Mouse (Mus musculus) forebrain, embryonic 15.5 days (tissue): Measurements from ENCODE around the gene Jmjd1c. TPM values are rescaled to one million over a fixed set of nuclear protein-coding genes. Genes with fewer than 3 reads are reported as not detected.

Source experiments
- ATAC-seq: fragments of 200-750 bp; cut with Nextera tagmentation; replicated peaks from 2 replicates; pipeline ENCODE4 v1.8.0; 2017; ENCODE audit warnings: mild to moderate bottlenecking, moderate TSS enrichment, moderate library complexity
- H3K27ac ChIP-seq: fragments of 300-500 bp; sonication (generic); replicated peaks from 2 replicates; pipeline ENCODE4 v1.5.1; 2015; ENCODE audit warnings: mild to moderate bottlenecking, inconsistent platforms
- H3K27me3 ChIP-seq: fragments of 300-500 bp; sonication (generic); 2 replicates; pipeline ENCODE4 v1.6.1; 2015; ENCODE audit warnings: inconsistent platforms
- H3K36me3 ChIP-seq: fragments of 300-500 bp; sonication (generic); 2 replicates; pipeline ENCODE4 v1.6.1; 2015; ENCODE audit warnings: mild to moderate bottlenecking, inconsistent platforms
- H3K4me1 ChIP-seq: fragments of 300-500 bp; sonication (generic); 2 replicates; pipeline ENCODE4 v1.6.1; 2015; ENCODE audit warnings: inconsistent platforms
- H3K4me2 ChIP-seq: fragments of 300-500 bp; sonication (generic); replicated peaks from 2 replicates; pipeline ENCODE4 v1.6.1; 2015; ENCODE audit warnings: mild to moderate bottlenecking, inconsistent platforms
- H3K4me3 ChIP-seq: fragments of 300-500 bp; sonication (generic); 2 replicates; pipeline ENCODE4 v1.5.1; 2015; ENCODE audit warnings: mild to moderate bottlenecking, inconsistent platforms
- H3K9ac ChIP-seq: fragments of 300-500 bp; sonication (generic); replicated peaks from 2 replicates; pipeline ENCODE4 v1.6.1; 2015; ENCODE audit warnings: mild to moderate bottlenecking, inconsistent platforms
- H3K9me3 ChIP-seq: fragments of 300-500 bp; sonication (generic); 2 replicates; pipeline ENCODE4 v1.6.1; 2016; ENCODE audit warnings: inconsistent platforms
- WGBS: fragments of 180-500 bp; shearing (Covaris S2); methylation state at CpG from one replicate; pipeline ENCODE4 v1.1.7; 2015; ENCODE audit warnings: mixed read lengths; 5-methylcytosine and 5-hydroxymethylcytosine counted together
- polyA plus RNA-seq: library from polyadenylated mRNA; unstranded; fragments of >200 nt; fragmentation: Nextera tagmentation; extraction: Ambion mirVana; gene quantifications from 2 replicates; pipeline ENCODE4 v1.2.1, GENCODE M21; 2015

The Jmjd1c gene
- 64.1 and 65.2 TPM in 2 replicates for polyA plus RNA-seq

DNA sequence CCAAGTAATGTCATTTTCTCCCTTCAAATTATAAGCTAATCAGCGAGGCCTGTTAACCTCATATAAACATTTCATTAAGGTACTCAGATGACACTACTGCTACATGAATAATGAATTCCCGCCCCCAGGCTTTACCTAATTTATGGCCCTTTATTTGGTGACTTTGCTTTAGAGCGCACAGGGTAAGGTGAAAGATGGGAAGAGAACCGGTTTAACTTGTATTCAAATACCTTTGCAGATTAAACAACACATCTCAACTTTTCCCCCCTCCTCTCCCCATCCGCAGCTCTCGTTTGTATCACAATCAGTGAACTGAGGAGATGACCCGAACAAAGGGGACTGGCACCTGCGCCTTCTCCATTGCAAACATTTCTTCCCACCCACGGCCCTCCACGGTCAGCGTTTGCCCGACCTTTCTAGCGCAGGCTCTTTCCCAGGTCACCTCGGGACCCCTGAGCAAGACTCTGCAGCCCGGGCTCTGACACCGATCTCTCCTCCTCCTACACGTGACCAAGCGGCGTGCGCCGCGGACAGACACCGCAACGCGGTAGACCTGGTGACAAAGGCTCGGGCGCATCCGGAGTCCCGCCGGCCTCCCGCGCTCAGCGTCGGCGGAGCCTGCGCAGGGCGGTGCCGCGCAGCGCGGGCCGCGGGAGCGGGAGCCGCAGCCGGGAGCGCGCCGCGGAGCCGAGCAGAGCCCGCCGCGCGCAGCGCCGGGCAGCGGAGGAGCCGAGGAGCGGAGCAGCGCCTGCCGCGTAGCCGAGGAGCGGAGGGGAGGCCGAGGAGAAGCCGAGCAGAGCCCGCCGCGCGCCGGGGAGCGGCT is at the start of gene Jmjd1c:
Jmjd1c (plus strand) TSS at position 328 of the 823 bp plus-strand sequence.
- Histone ChIP-seq H3K9me3 (no peaks in the 10 kb centered on the region), H3K4me3 (peak within 1 kb of the TSS; percentile 99), H3K4me2 (peak within 1 kb of the TSS; percentile 72), H3K27me3 (no peaks in the 10 kb centered on the region), H3K27ac (peak within 1 kb of the TSS; percentile 100), H3K4me1 (peaks cover 46% of the 10 kb centered on the region), H3K36me3 (no peaks in the 10 kb centered on the region), H3K9ac (peak within 1 kb of the TSS; percentile 96)
- peak; percentile 92 for ATAC-seq
- WGBS, result under 1% methylated on average over 71 of the region's 73 CpGs

- H3K27ac ChIP-seq, result peak overlapping the region; percentile 60
- H3K4me1 ChIP-seq, result peaks cover 25% of the 10 kb centered on the region
- H3K4me2 ChIP-seq, result no peak overlapping the region
- H3K4me3 ChIP-seq, result no peak overlapping the region
- no peak overlapping the region for H3K9ac ChIP-seq
- H3K36me3 ChIP-seq, result no peaks in the 10 kb centered on the region
- peak; percentile 65; the same call in 1 of the 2 replicates for ATAC-seq
- 67% methylated on average over 18 of the region's 18 CpGs for WGBS
- H3K9me3 ChIP-seq, result no peaks in the 10 kb centered on the region
- H3K27me3 ChIP-seq, result no peaks in the 10 kb centered on the region
These were observed 47.9 kb upstream of the Jmjd1c start for GRCm38 (mm10) chr10:67047712-67048645.

- Histone ChIP-seq H3K9ac (no peak overlapping the region), H3K4me1 (peaks cover 32% of the 10 kb centered on the region), H3K36me3 (no peaks in the 10 kb centered on the region), H3K4me2 (no peak overlapping the region), H3K9me3 (no peaks in the 10 kb centered on the region), H3K27ac (no peak overlapping the region), H3K4me3 (no peak overlapping the region), H3K27me3 (no peaks in the 10 kb centered on the region)
- ATAC-seq, result no peak
- 93% methylated on average over 13 of the region's 13 CpGs for WGBS
These were observed 46.9 kb upstream of the Jmjd1c start for GRCm38 (mm10) chr10:67048871-67049615.

- Histone ChIP-seq H3K27ac (no peak overlapping the region), H3K9ac (no peak overlapping the region), H3K27me3 (no peaks in the 10 kb centered on the region), H3K4me2 (no peak overlapping the region), H3K36me3 (no peaks in the 10 kb centered on the region), H3K4me3 (no peak overlapping the region), H3K9me3 (no peaks in the 10 kb centered on the region), H3K4me1 (peaks cover 32% of the 10 kb centered on the region)
- 84% methylated on average over 7 of the region's 7 CpGs for WGBS
- ATAC-seq, result no peak
These were observed 46.3 kb upstream of the Jmjd1c start for GRCm38 (mm10) chr10:67049621-67050020.

DNA sequence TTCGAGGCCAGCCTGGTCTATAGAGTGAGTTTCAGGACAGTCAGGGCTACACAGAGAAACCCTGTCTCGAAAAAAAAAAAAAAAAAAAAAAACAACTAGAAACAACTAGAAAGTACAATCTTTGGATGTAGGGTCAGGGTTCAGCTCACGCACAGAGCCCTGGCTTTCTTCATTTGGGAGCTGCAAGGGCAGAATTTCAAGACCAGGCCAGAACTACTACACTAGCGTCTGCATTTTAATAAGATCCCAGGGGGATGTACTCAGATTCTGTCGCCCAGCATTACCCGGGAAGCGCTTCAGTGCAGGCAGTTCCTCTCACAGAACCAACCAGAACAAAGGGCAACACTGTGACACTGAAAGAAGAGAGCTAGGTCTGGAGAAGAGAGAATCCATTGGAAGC is 45.2 kb upstream of the Jmjd1c start:
- Histone ChIP-seq H3K9ac (no peak overlapping the region), H3K4me1 (peaks cover 28% of the 10 kb centered on the region), H3K4me3 (no peak overlapping the region), H3K27ac (no peak overlapping the region), H3K4me2 (no peak overlapping the region), H3K9me3 (no peaks in the 10 kb centered on the region), H3K27me3 (no peaks in the 10 kb centered on the region), H3K36me3 (no peaks in the 10 kb centered on the region)
- ATAC-seq, result no peak
- 65% methylated on average over 7 of the region's 7 CpGs for WGBS

DNA sequence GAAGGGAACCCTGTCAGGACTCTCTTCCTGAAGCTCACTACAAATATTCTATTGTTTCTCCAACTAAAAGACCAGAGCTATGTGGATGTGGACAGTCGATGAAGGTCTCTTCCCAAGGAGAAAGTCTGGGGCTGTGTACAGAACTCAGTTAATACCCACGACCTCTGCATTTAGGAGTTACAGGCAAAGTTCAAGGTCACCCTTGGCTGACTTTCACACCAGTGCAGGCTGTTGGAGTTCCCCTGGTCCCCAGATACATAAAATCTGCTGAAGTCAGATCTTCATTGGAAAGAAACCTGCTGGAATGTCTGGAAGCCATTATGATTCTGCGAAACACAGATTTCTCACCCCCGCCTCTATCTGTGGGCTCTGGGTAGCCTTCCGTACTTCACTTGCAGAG is 44.5 kb upstream of the Jmjd1c start:
- H3K9ac ChIP-seq, result no peak overlapping the region
- no peaks in the 10 kb centered on the region for H3K27me3 ChIP-seq
- H3K36me3 ChIP-seq, result no peaks in the 10 kb centered on the region
- no peaks in the 10 kb centered on the region for H3K9me3 ChIP-seq
- peaks cover 32% of the 10 kb centered on the region for H3K4me1 ChIP-seq
- H3K27ac ChIP-seq, result no peak overlapping the region
- WGBS, result 88% methylated on average over 5 of the region's 5 CpGs
- H3K4me2 ChIP-seq, result no peak overlapping the region
- no peak overlapping the region for H3K4me3 ChIP-seq
- ATAC-seq, result no peak

DNA sequence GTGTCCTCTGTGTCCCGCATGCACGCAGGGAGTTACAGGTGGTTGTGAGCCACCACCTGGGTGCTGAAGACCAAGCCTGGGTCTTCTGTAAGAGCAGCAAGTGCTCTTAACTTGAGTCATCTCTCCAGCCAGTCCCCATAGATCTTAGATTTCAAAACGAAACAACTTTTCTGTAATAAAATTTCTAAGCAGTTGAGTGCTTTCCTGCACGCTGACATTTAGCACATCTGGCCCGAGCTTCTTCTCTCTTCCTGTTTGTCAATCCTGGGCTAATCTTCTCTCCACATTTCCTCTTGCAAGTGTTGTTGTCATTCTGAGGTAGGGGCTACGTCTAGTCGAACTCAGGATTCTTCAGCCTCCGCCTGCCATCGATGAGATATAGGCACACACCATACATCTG is 43.5 kb upstream of the Jmjd1c start:
- no peak for ATAC-seq

DNA sequence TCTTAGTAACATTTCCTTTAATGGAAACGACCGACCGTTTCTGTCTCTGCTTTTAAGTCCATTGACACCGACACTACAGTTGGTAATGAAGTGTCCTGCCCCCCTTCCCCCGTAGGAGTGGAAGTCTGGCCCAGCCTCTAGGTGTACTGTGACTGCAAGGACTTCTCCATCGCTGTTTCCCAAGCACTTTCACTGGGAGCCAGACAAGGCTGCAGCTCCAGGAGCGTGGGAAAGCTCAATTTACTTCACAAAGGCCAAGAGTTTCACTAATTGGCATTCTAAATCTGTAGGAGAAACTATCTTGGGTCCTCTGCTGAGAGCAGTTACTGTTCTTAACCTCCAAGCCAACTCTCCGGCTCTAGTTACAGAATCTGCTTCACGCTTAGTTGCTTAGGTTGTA is 42.5 kb upstream of the Jmjd1c start:
- peak; percentile 68 for ATAC-seq
- H3K4me1 ChIP-seq, result peaks cover 37% of the 10 kb centered on the region
- H3K36me3 ChIP-seq, result no peaks in the 10 kb centered on the region
- no peak overlapping the region for H3K9ac ChIP-seq
- peak overlapping the region; percentile 75 for H3K27ac ChIP-seq
- WGBS, result 7% methylated on average over 9 of the region's 9 CpGs
- H3K9me3 ChIP-seq, result no peaks in the 10 kb centered on the region
- no peaks in the 10 kb centered on the region for H3K27me3 ChIP-seq
- no peak overlapping the region for H3K4me3 ChIP-seq
- no peak overlapping the region for H3K4me2 ChIP-seq

More for the DNA sequence above, 43.5 kb upstream of the Jmjd1c start:
- Histone ChIP-seq H3K9me3 (no peaks in the 10 kb centered on the region), H3K9ac (no peak overlapping the region), H3K27ac (peak overlapping the region; percentile 75; the same call in 1 of the 2 replicates), H3K4me2 (no peak overlapping the region), H3K27me3 (no peaks in the 10 kb centered on the region), H3K36me3 (no peaks in the 10 kb centered on the region), H3K4me3 (no peak overlapping the region), H3K4me1 (peaks cover 35% of the 10 kb centered on the region)
- WGBS, result 86% methylated on average over 9 of the region's 9 CpGs

- no peak for ATAC-seq
- no peak overlapping the region for H3K4me2 ChIP-seq
- H3K36me3 ChIP-seq, result no peaks in the 10 kb centered on the region
- H3K27me3 ChIP-seq, result no peaks in the 10 kb centered on the region
- no peak overlapping the region for H3K9ac ChIP-seq
- 44% methylated on average over 17 of the region's 17 CpGs for WGBS
- no peaks in the 10 kb centered on the region for H3K9me3 ChIP-seq
- no peak overlapping the region for H3K4me3 ChIP-seq
- H3K27ac ChIP-seq, result peak overlapping the region; percentile 64
- H3K4me1 ChIP-seq, result peaks cover 52% of the 10 kb centered on the region
These were observed 39.8 kb upstream of the Jmjd1c start for GRCm38 (mm10) chr10:67055867-67056856.

GRCm38 (mm10) chr10:67057208-67057607 is 38.7 kb upstream of the Jmjd1c start:
- no peak overlapping the region for H3K4me3 ChIP-seq
- H3K27me3 ChIP-seq, result no peaks in the 10 kb centered on the region
- H3K9ac ChIP-seq, result no peak overlapping the region
- no peak for ATAC-seq
- no peaks in the 10 kb centered on the region for H3K9me3 ChIP-seq
- H3K4me2 ChIP-seq, result no peak overlapping the region
- H3K4me1 ChIP-seq, result peaks cover 62% of the 10 kb centered on the region
- no peaks in the 10 kb centered on the region for H3K36me3 ChIP-seq
- peak overlapping the region; percentile 64; the same call in 1 of the 2 replicates for H3K27ac ChIP-seq

- H3K27me3 ChIP-seq, result no peaks in the 10 kb centered on the region
- no peak overlapping the region for H3K4me3 ChIP-seq
- H3K27ac ChIP-seq, result peak overlapping the region; percentile 44
- WGBS, result 84% methylated on average over 6 of the region's 6 CpGs
- no peaks in the 10 kb centered on the region for H3K36me3 ChIP-seq
- H3K9ac ChIP-seq, result no peak overlapping the region
- ATAC-seq, result no peak
- peaks cover 57% of the 10 kb centered on the region for H3K4me1 ChIP-seq
- no peak overlapping the region for H3K4me2 ChIP-seq
- H3K9me3 ChIP-seq, result no peaks in the 10 kb centered on the region
These were observed 38.2 kb upstream of the Jmjd1c start for GRCm38 (mm10) chr10:67057696-67058095.
